ENCODE assay signal across 7 mouse cellular contexts in genomic region chr13:35782949-35783348, GRCm38 (mm10).
A peak's percentile ranks its signal among the peaks of the same experiment; 100 is the strongest.
DNase-seq lines count a peak whose midpoint lies in the region; ATAC-seq and TF ChIP-seq lines count a peak whose summit lies in the region.

No protein-coding gene starts in this region.

- H3K9me3 ChIP-seq in ES-E14 (ENCODE audit: control insufficient read depth, insufficient read depth, low read depth, low read length) = no peaks in the 10 kb centered on the region
- H3K9me3 ChIP-seq in heart, embryonic 11.5 days (replicated peaks; ENCODE audit: control insufficient read depth, low read length) = no peaks in the 10 kb centered on the region

- H3K9ac ChIP-seq in ES-E14 (ENCODE audit: insufficient read depth, low read depth, low read length, poor library complexity, severe bottlenecking) = no peak overlapping the region
- H3K9ac ChIP-seq in heart, embryonic 11.5 days (ENCODE audit: low read depth, low read length) = no peak overlapping the region

- ATAC-seq in heart, embryonic 11.5 days (replicated peaks; ENCODE audit: insufficient number of reproducible peaks, low FRiP score, low TSS enrichment) = peak; percentile 60; the same call in 1 of the 2 replicates

- H3K4me2 ChIP-seq in heart, embryonic 11.5 days = no peak overlapping the region; the same call in 1 of the 2 replicates

- DNase-seq in ES-E14 (ENCODE audit: low read depth, low spot score) = peak; percentile 54
- peak; percentile 48 to 91 for DNase-seq in adrenal gland, adult (ENCODE audit: inconsistent age in 2 of 2, low spot score in 1 of 2)
- peak; percentile 64 for DNase-seq in embryo, embryonic 10 days (ENCODE audit: low spot score)
- DNase-seq in kidney, postnatal 14 days = peak; percentile 59
- peak; percentile 33 to 55 for DNase-seq in lung, adult 18-20 months
- DNase-seq in skeletal muscle tissue, adult 2 months (ENCODE audit: low read depth, low spot score) = peak; percentile 52

- H3K27ac ChIP-seq in ES-E14 (ENCODE audit: insufficient read depth, low read depth, low read length, poor library complexity, severe bottlenecking) = no peak overlapping the region
- 0 out of 2 replicates have a peak overlapping the region, but pooled peaks have one; percentile 35 for H3K27ac ChIP-seq in heart, embryonic 11.5 days (ENCODE audit: low read depth, low read length)

- in situ Hi-C loops in ES-E14 (cut with MboI; ENCODE audit: low sequenced_read_pairs in 2 of 2, unreplicated experiment in 2 of 2) = no loop called here

- no peak overlapping the region for H3K4me3 ChIP-seq in ES-E14 (ENCODE audit: insufficient read depth in 1 of 2, low read depth in 1 of 2, low read length in 2 of 2, poor library complexity in 1 of 2, severe bottlenecking in 1 of 2)
- no peak overlapping the region for H3K4me3 ChIP-seq in heart, embryonic 11.5 days (ENCODE audit: low read depth, low read length)

- H3K27me3 ChIP-seq in heart, embryonic 11.5 days (ENCODE audit: control insufficient read depth, insufficient read depth, low read length) = no peaks in the 10 kb centered on the region

- H3K4me1 ChIP-seq in ES-E14 (ENCODE audit: control insufficient read depth in 2 of 2, insufficient read depth in 2 of 2, low read length in 2 of 2, poor library complexity in 1 of 2) = peaks cover 0 to 15% of the 10 kb centered on the region in 2 experiments; a peak in 3 of 4 replicates
- peaks cover 26% of the 10 kb centered on the region for H3K4me1 ChIP-seq in heart, embryonic 11.5 days (ENCODE audit: control insufficient read depth, insufficient read depth, low read length)

- WGBS in heart, embryonic 11.5 days (ENCODE audit: insufficient replicate concordance) = 78% methylated on average over 2 of the region's 2 CpGs

- H3K36me3 ChIP-seq in ES-E14 (ENCODE audit: control insufficient read depth, insufficient read depth, low read length, poor library complexity, severe bottlenecking) = no peaks in the 10 kb centered on the region
- no peaks in the 10 kb centered on the region for H3K36me3 ChIP-seq in heart, embryonic 11.5 days (ENCODE audit: control insufficient read depth, insufficient read depth, low read length)

TF ChIP-seq in ES-E14, 5 proteins besides CTCF, POLR2A, EP300 and RAD21:
- TF ChIP-seq MAFK (IDR thresholded peaks at IDR 0.05; ENCODE audit: insufficient read depth, low read depth, low read length) = no peak
- no peak for TF ChIP-seq ZNF384 (IDR thresholded peaks at IDR 0.05; ENCODE audit: low read depth, low read length)
- no peak for TF ChIP-seq ZC3H11A (IDR thresholded peaks at IDR 0.05; ENCODE audit: borderline replicate concordance, low read depth, low read length)
- TF ChIP-seq CHD2 (IDR thresholded peaks at IDR 0.05; ENCODE audit: low read depth, low read length) = no peak
- TF ChIP-seq HCFC1 (IDR thresholded peaks at IDR 0.05; ENCODE audit: borderline replicate concordance, insufficient read depth, low read length) = no peak
